8 mouse cellular contexts compared by ENCODE assay signal in genomic region chr17:73174083-73174562, GRCm38 (mm10).
DNase-seq lines count a peak whose midpoint lies in the region; ATAC-seq and TF ChIP-seq lines count a peak whose summit lies in the region.

No protein-coding gene starts in this region.

- H3K36me3 ChIP-seq in E14TG2a.4 (ENCODE audit: insufficient read depth, low read length) = no peaks in the 10 kb centered on the region

- H3K9me3 ChIP-seq in E14TG2a.4 (ENCODE audit: low read length) = no peaks in the 10 kb centered on the region

- peak; percentile 41 to 65 for DNase-seq in cerebellum, postnatal 14 days
- peak; percentile 30 for DNase-seq in c-Kit-positive CD71-positive TER-119-negative erythroid progenitor cells, embryonic 14.5 days (ENCODE audit: low read depth)
- DNase-seq in gastrocnemius, postnatal 36 days = peak; percentile 37 to 52
- peak; percentile 53 for DNase-seq in kidney, adult 9 months
- peak; percentile 70 for DNase-seq in lung, postnatal 25 days (ENCODE audit: low spot score)
- peak; percentile 54 to 72 for DNase-seq in spleen, adult 18-20 months

- H3K4me3 ChIP-seq in E14TG2a.4 (replicated peaks; ENCODE audit: low read length) = no peak overlapping the region

- ATAC-seq in cerebellum, adult (ENCODE audit: insufficient number of reproducible peaks, low FRiP score, low TSS enrichment) = no peak

- TF ChIP-seq CTCF in E14TG2a.4 (conservative IDR thresholded peaks at IDR 0.05; ENCODE audit: low read length) = peak; percentile 52

- H3K27me3 ChIP-seq in E14TG2a.4 (ENCODE audit: insufficient read depth, low read length) = no peaks in the 10 kb centered on the region

- H3K4me1 ChIP-seq in E14TG2a.4 (replicated peaks; ENCODE audit: low read depth, low read length) = peaks cover 7% of the 10 kb centered on the region

- intact Hi-C loops in gastrocnemius, postnatal 36 days (cut with DNase I) = no loop called here
